21 mouse cellular contexts compared by ENCODE assay signal in genomic region chr6:127219446-127219802, GRCm38 (mm10).
DNase-seq lines count a peak whose midpoint lies in the region; ATAC-seq and TF ChIP-seq lines count a peak whose summit lies in the region.
"Had no signal": no experiment of that assay in that cellular context is flagged by ENCODE, and none has a peak within 500 bp of the region (broad histone marks: within the 10 kb centered on the region; RNA-seq: fewer than 3 reads in every experiment).

No protein-coding gene starts in this region.

- 72% methylated on average over 7 of the region's 7 CpGs for WGBS in kidney, embryonic 15.5 days

- no peak overlapping the region for H3K9ac ChIP-seq in kidney, embryonic 15.5 days
- H3K9ac ChIP-seq: heart, embryonic 15.5 days; hindbrain, embryonic 13.5 days had no signal

- H3K9me3 ChIP-seq in kidney, embryonic 15.5 days (replicated peaks), result no peaks in the 10 kb centered on the region
- H3K9me3 ChIP-seq: heart, embryonic 10.5 days; heart, embryonic 15.5 days; hindbrain, embryonic 13.5 days had no signal

- 0 out of 2 replicates have a peak overlapping the region, but pooled peaks have one; percentile 13 for H3K4me3 ChIP-seq in cortical plate, adult 2 months (ENCODE audit: insufficient read depth, low read length)
- no peak overlapping the region for H3K4me3 ChIP-seq in kidney, embryonic 15.5 days (replicated peaks)
- H3K4me3 ChIP-seq: gastrocnemius, adult 2 months; heart, embryonic 10.5 days; heart, embryonic 15.5 days; hindbrain, embryonic 13.5 days had no signal

- no peak overlapping the region for H3K27ac ChIP-seq in cortical plate, adult 2 months (ENCODE audit: insufficient read depth, low read length)
- H3K27ac ChIP-seq in kidney, embryonic 15.5 days, result no peak overlapping the region
- H3K27ac ChIP-seq: gastrocnemius, adult 2 months; heart, embryonic 10.5 days; heart, embryonic 15.5 days; hindbrain, embryonic 13.5 days; hindbrain, postnatal 0 days had no signal

- 0 out of 2 replicates have a peak, but pooled peaks have one; percentile 6 for ATAC-seq in frontal cortex, adult (ENCODE audit: low TSS enrichment)
- no peak for ATAC-seq in kidney, embryonic 15.5 days (replicated peaks; ENCODE audit: low FRiP score)
- ATAC-seq: forebrain, embryonic 16.5 days; hindbrain, postnatal 0 days; intestine, postnatal 0 days had no signal

- no peaks in the 10 kb centered on the region for H3K36me3 ChIP-seq in kidney, embryonic 15.5 days
- H3K36me3 ChIP-seq: heart, embryonic 10.5 days; heart, embryonic 15.5 days; hindbrain, embryonic 13.5 days had no signal

- no peak for DNase-seq in frontal cortex, postnatal 10 days (ENCODE audit: low spot score in 2 of 2)
- peak; percentile 40 for DNase-seq in CD4-positive, CD25-positive, alpha-beta regulatory T cell, adult 2 months (ENCODE audit: low read depth, low spot score)
- DNase-seq in urinary bladder, postnatal 14 days (ENCODE audit: low spot score), result no peak
- DNase-seq in kidney, adult 8-10 months, result no peak
- DNase-seq: adrenal gland, postnatal 14 days; cerebellum, adult 11-12 months; cerebellum, adult 9-10 months; cerebellum, postnatal 25 days; gastrocnemius, adult 2 months; gastrocnemius, postnatal 36 days; heart, adult 18-20 months; heart, postnatal 14 days had no signal

- no peaks in the 10 kb centered on the region for H3K4me1 ChIP-seq in cortical plate, adult 2 months (ENCODE audit: control insufficient read depth, insufficient read depth, low read length)
- H3K4me1 ChIP-seq in kidney, embryonic 15.5 days, result no peaks in the 10 kb centered on the region
- H3K4me1 ChIP-seq: heart, embryonic 15.5 days; hindbrain, embryonic 13.5 days had no signal

- no peak for TF ChIP-seq CTCF in cortical plate, adult 2 months (IDR thresholded peaks at IDR 0.05; ENCODE audit: extremely low read depth, insufficient read depth, low read length)

- H3K27me3 ChIP-seq in kidney, embryonic 15.5 days, result peaks cover 23% of the 10 kb centered on the region
- H3K27me3 ChIP-seq: hindbrain, embryonic 13.5 days had no signal

- no peak overlapping the region for H3K4me2 ChIP-seq in kidney, embryonic 15.5 days
- H3K4me2 ChIP-seq: heart, embryonic 15.5 days; hindbrain, embryonic 13.5 days had no signal

- TF ChIP-seq POLR2A in cortical plate, adult 2 months (IDR thresholded peaks at IDR 0.05; ENCODE audit: extremely low read depth, insufficient read depth, low read length), result no peak
